Mouse (Mus musculus): ENCODE measurements around the gene Arhgap25.

GRCm38 (mm10) chr6:87534855-87535575 is 2.0 kb upstream of the Arhgap25 start:
- TF ChIP-seq POLR2A (IDR thresholded peaks at IDR 0.05; ENCODE audit: insufficient read depth, low read depth, low read length): no peak
- no peak for TF ChIP-seq CTCF (IDR thresholded peaks at IDR 0.05; ENCODE audit: insufficient read depth, low read depth, low read length)
